Mouse (Mus musculus): ENCODE data around the gene Stox2.

Stox2 gene

DNA sequence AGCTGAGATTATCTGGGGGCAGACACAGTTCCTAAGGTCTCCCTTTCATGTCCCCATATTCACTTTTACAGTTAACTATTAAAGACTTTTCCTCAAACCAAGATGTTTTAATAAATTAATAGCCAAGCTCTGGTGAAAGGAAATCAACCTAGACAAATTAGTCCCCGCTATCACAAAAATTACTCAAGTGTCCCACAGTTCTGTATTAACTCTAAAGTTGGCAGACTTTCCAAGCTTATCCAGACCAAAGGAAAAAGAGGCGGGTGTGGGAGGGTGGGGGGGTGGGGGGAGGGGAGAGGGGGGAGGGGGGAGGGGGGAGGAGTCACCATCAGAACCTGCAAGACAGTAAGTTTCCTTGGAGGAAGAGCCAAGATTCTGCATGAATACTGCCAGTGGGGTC is 41.3 kb downstream of the Stox2 start:
- DNase-seq: no peak

DNA sequence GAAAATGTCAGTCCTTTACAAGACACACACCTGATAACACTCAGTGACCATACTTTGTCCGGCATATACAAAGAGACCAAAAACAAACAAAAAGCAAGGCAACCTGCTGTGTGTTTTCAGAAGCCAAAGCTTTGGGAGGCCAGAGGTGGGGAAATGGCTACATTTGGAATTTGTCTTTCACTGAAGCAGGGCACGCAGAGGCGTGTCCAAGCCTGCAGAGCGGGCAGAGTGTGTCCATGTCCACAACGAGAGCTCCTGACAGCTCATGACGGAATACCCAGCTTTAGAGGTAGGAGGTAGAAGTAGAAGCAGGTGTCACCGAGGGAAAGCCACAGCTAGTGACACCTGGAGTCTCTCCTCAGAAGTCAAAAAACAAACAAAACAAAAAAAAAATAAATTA is 53.2 kb downstream of the Stox2 start:
- no peak for DNase-seq

DNA sequence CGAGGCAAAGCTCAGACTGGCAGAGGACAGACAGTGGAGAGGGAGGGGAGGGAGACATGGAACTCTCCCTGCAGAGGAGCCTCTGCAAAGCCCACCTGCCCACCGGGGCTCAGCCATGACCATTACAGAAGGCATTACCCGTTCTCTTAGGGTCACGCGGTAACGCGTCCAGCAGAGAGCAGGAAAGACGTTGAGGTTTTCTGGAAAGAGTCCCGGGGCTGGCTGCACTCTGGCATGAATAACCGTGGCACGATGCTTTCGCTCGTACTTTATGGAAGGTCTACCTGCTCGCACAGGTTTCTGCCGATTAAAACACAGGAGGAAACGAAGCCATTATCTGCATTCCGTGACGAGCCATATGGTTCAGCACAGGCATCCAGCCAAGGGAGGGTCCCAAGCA is 53.9 kb downstream of the Stox2 start:
- DNase-seq: no peak

DNA sequence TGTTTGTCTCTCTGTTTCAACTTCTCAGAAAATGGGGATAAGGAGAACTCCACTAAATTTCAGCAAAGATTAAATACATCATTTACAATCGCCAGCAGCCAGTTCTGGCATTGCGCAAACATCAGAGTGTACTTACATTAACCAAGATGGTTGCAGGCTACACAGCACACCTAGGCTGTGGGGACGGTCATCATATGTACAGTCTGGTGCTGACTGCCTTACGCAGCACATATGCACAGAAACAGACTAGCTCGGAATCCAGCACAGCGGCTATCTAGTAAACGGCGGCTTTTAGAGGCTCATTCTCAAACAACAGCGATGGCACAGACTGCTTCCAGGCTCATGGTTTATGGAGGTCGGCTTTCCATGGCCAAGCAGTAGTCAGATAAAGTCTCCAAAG is 54.3 kb downstream of the Stox2 start:
- DNase-seq: no peak

- no peak for DNase-seq
These were observed 56.7 kb downstream of the Stox2 start for GRCm38 (mm10) chr8:47389430-47389829.

GRCm38 (mm10) chr8:47388171-47388570 is 58.0 kb downstream of the Stox2 start:
- DNase-seq: no peak

DNA sequence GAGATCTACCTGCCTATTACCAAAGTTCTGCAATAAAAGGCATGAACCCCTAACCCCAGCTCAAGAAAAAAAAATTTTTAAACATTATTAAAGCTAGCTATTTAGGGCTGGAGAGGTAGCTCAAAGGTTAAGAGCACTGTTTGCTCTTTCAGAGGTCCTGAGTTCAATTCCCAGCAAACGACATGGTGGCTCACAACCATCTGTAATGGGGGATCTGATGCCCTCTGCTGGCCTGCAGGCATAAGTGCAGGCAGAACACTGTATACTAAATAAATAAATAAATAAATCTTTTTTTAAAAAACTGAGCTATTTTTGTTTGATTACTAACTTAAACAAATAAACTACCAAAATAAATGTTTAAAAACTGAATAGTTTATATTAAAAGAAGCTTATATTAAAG is 60.4 kb downstream of the Stox2 start:
- DNase-seq: no peak

DNA sequence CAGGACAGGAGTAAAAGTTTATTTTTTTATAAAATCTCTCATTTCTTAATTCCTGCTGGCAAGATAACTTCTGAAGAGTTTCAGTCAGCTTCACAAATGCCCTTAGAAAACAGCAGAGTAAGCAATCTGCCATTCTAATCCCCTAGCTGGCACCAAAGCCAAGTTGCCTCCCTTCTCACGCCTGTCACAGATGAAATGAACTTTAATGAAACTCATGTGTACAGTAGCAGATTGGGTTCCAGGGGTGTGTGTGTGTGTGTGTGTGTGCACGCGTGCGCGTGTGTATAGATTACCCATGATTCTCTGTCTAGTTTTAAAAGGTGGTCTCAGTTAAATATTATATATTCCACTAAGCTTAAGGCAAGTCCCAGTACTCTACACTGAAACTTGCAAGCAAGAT is 62.0 kb downstream of the Stox2 start:
- DNase-seq: no peak

GRCm38 (mm10) chr8:47383632-47384031 is 62.5 kb downstream of the Stox2 start:
- DNase-seq: no peak

DNA sequence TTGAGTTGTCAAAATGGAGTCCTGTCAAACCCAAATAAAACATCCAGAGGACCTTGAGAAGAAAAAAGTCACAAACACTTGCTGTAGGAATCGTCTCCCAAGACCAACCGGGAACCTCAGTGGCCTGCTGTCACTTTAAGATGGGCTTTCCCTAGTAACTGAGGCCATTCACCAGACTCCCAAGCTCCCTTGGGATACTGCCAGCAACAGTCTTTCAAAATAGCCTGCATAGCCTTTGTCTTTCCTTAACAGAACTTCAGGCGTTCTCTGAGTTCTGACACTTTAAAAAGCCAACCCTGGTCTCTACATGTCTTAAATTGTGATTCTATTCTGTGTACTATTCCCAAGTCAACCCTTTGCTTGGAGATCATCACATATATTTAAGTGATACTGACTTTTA is 64.9 kb downstream of the Stox2 start:
- DNase-seq: no peak

- DNase-seq: no peak
These were observed 65.4 kb downstream of the Stox2 start for GRCm38 (mm10) chr8:47380725-47381124.

DNA sequence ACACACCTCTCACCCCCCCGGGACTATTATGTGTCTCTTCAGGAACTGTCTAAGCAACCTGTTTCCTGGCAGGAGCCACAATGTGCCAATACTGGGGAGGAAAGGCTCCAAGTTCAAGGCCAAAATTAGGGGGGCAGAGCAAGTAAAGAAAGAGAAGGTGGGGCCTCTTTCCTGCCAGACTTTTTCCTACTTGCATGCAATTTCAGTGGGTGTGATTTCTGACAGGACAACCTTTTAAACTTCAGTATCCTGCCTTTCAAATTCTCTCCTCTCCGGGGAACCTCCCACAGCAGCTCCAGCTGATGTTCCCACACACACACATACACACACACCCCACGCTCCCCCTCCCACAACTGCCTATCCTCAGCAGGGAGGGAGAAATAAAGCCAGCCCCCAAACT is 66.1 kb downstream of the Stox2 start:
- DNase-seq: no peak

- DNase-seq: no peak
These were observed 69.5 kb downstream of the Stox2 start for GRCm38 (mm10) chr8:47376651-47377050.

- DNase-seq: no peak
These were observed 72.4 kb downstream of the Stox2 start for GRCm38 (mm10) chr8:47373757-47374156.

DNA sequence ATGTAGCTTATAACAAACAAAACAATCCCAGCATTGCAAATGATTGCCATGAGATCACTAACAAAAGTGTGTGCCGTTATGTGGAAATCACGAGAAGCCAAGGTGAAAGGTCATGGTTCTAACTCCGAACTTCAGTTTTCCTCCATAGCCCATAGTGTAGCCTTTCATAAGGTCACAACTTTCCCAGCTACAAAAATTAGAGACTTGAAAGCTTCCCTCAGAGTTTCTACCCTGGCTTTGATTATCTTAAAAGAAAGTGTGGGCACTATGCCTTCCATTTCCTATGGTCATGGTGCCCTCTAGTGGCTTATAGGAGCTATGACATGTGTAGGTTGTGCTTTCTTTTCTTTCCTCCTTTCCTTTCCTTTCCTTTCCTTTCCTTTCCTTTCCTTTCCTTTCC is 74.6 kb downstream of the Stox2 start:
- no peak for DNase-seq

DNA sequence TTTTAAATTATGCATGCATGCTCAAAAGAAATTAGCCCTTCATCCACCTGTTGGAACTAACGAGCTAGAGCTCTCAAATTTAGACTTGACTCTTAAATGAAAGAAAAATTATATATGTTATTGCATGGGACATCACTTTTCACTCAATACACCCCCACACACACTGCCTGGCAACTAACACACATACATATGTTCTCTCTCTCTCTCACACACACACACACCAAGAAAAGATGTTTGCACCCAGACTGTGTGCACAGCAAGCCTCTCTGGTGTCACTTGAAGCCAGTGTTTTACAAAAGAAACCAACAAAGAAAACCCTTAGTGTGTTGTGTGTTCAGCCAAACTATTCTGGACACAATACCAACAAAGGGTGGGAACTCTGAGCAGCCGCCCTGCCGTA is 75.1 kb downstream of the Stox2 start:
- no peak for DNase-seq

DNA sequence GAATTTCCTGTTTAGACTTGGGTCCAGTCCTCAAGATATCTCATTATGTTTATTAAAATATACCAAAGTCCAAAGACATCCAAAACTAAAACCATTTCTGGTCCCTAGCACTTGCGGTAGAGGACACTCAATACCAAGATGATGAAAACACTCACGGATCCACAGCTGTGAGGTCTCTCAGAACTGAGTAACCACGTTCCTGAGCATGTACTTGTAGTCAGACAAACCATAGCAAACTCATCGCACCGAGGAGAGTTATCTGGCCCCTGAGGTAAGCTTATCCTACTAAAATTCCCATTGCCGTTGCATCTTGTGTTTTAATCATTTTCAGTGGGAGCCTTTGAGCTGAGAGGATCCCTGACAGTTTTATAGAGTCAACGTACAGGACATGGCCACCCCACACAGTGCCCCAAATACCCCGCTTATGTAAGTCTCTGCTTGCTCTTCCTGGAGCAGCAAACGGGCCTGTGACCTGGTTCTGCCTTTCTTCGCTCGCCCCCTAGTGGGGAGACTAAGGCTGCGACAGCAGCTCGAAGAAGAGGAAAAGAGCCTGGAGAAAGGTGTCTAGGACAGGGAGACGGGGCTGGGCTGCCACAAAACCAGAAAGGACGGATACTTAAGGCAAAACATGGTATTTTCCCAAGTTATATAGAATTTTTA is 75.6 kb downstream of the Stox2 start:
- DNase-seq: peak; percentile 85 to 86

DNA sequence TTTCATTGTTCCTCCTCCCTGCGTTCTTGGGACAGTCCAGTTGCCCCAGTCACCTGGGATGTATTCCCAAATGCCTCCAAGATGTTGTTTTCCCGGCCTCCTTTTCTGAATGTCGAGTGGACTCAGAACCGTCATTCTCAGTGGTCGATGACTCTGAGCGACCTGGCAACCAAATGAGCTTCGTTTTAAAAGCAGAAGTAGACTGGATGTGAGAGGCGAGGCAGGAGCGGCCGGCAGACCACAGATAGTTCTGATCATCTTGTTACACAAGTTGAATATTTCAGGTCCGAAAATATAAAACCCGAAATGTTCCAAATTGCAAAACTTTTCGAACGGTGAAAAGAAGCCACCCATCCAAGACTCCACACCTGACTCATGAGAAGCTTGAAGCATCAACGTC is 76.2 kb downstream of the Stox2 start:
- no peak for DNase-seq

DNA sequence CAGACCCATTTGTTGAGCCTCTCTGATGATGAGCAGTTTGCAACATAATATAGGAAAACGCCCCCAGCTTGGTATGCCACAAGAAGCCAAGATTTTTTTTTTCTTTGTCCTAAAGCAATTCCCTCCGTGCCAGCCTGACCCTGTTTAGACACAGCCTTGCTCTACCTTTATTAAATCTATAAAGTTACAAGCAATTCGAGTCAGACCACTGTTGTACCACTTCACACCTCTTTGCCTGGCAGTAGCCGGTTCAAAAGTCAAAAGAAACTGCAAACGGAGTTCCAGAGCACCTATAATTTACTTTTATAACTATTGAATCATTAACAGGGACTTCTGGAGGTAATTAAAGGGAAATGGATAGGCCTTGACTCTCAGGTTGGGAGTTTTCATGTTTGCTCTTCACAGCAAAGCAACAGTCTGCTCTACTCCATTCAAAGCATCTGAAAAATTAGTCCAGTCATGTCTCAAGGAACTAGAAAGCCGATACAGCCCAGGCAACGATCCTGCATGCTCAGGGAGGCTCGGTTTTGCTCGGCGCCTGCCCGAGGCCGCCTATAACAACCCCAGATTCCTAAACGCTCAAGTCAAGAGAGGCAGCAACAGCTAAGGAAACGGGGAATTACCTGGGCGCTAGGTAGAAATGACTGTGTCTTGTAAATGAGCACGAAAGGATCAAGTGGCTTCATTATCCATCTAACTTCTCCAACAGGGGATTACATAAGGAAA is 77.0 kb downstream of the Stox2 start:
- no peak for DNase-seq

GRCm38 (mm10) chr8:47367029-47367428 is 79.1 kb downstream of the Stox2 start:
- DNase-seq: no peak

DNA sequence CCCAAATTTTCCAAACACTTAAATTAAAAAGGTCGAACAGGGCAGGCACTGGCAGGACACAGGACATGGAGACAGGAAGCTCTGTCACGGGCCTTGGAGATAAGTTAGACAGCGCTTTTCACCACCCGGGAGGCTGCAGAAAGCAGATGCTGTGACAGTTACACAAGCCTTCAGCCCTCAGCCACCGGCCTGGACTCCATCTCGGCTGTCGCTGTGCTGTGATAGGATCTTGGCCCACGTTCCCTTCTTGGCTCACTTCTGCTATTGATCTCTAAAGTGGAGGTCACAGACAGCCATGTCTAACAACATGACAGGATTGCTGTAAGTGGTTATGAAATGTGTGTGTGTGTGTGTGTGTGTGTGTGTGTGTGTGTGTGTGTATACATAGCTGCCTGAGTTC is 82.9 kb downstream of the Stox2 start:
- no peak for DNase-seq

- DNase-seq: no peak
These were observed 90.7 kb downstream of the Stox2 start for GRCm38 (mm10) chr8:47355340-47355906.

GRCm38 (mm10) chr8:47354523-47355168 is 91.5 kb downstream of the Stox2 start:
- no peak for DNase-seq

Data from cerebellum, postnatal 36 days (tissue).